Mouse (Mus musculus) layer of hippocampus, postnatal 25 days (tissue): ENCODE measurements at regions not wholly inside any gene's neighbourhood (a gene's known extent, or its start where the extent isn't known, plus 50 kb on each side); places are given as distances from the start of the nearest gene placed in this dataset.
A peak's percentile ranks its signal among the peaks of the same experiment; 100 is the strongest.

ENCODE experiments used
- DNase-seq, 2 experiments: peaks; one replicate each; pipeline ENCODE4 v3.0.0; 2022; ENCODE audit warnings: mixed read lengths in 2 of 2, low spot score in 1 of 2; ENCODE audit errors: extremely low spot score in 1 of 2

GRCm38 (mm10) chr8:107715901-107716300 is 127.6 kb upstream of the Psmd7 start:
- DNase-seq, result no peak

GRCm38 (mm10) chr8:107717856-107718255 is 129.6 kb upstream of the Psmd7 start:
- no peak for DNase-seq

DNA sequence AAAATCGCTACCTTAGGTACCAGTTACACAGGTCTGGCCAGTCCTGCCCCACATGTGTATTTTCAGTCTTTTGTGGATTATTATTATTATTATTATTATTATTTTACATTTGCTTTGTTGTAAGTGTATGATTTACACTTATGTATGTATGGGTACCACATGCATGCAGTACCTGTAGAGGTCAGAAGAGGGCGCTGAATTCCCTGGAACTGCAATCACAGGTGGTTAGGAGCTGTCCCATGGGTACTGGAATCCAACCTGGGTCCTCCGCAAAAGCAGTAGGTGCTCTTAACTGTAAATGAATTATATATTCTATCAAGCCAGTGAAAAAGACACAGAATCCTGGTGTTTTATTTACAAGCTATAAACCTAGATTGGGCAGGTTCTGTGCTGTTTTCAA is 131.4 kb upstream of the Psmd7 start:
- DNase-seq, result no peak

DNA sequence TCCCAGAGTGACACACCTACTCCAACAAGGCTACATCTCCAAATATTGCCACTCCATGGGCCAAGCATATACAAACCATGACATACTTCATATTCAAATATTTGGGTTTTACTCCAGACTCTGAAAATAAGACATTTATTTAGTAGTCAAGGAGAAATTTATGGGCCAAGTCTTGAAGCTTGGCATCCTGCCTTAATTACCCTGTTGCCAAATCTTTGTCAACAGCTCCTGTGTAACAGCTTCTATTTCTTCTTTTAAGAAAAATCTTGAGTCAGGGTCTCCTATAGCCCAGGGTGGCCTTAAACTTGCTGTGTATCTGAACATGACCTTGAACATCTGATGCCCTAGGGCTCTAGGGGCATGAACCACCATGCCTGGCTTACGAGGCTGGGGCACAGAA is 138.5 kb upstream of the Psmd7 start:
- no peak for DNase-seq

DNA sequence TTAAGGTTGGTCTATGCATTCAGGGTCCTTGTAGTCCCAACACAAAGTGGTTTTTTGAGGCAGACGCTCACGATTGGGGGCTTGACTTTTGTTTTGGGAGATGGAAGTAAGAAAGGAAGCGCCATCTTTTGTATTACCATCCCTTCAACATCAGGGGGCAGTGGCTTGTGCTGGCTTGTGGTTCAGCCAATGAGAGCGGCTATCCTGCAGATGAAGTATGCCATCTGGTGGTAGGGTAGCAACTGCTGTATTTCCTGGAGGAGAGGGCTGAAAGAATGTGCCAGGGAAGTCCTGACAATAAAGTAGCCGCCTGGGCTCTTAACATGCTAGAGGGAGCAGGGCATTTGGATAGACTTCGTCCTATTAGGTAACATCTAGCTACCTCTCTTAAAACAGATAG is 139.0 kb upstream of the Psmd7 start:
- no peak for DNase-seq

GRCm38 (mm10) chr8:107739091-107739490 is 150.8 kb upstream of the Psmd7 start:
- no peak for DNase-seq

- no peak for DNase-seq
Observed at GRCm38 (mm10) chr8:107757083-107757482, 168.8 kb upstream of the Psmd7 start.

- no peak for DNase-seq
Observed at GRCm38 (mm10) chr8:107758637-107759036, 170.4 kb upstream of the Psmd7 start.

- DNase-seq, result no peak
Observed at GRCm38 (mm10) chr8:107776906-107777305, 165.5 kb upstream of the Zfhx3 start.

GRCm38 (mm10) chr8:107785771-107786170 is 156.7 kb upstream of the Zfhx3 start:
- no peak for DNase-seq

GRCm38 (mm10) chr8:107792286-107792685 is 150.2 kb upstream of the Zfhx3 start:
- DNase-seq, result no peak

- no peak for DNase-seq
Observed at GRCm38 (mm10) chr8:107814931-107815330, 127.5 kb upstream of the Zfhx3 start.

DNA sequence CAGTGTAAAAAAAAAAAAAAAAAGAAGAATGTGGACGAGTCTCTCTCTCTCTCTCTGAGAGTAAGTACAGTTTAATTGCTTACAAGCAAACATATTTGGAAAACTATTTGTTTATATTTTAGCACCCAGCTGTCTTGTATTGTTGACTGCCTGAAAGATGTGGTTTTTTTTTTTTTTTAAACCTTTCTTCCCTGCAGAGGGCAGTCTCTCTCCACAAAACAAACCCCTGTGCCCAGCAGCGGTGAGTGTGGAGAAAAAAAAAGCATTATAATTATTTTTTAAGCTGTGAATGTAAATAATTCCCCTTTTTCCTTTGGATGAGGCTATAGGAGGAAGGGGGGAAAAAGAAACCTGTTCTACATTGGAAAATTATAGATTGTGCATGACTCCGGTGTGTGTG is 126.7 kb upstream of the Zfhx3 start:
- no peak for DNase-seq

DNA sequence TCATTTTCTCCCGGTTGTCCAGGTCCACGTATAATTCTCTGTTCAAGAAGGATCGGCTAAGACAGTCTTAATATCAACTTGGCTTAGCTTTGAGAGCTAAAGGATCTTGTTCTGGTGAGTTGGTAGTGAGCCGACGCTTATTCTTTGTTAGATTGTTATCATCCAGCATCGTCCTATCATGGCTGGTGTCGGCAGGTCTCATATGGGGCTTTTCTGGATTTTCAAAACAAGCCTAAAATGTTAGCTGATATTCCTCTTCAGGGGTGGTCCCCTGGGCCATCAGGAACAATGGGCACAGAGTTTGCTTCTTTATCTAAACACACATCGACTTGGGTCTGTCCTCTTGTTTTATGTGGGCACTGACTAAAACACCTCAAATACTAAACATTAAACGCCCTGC is 124.6 kb upstream of the Zfhx3 start:
- DNase-seq, result no peak

GRCm38 (mm10) chr8:107820174-107820760 is 122.2 kb upstream of the Zfhx3 start:
- no peak for DNase-seq

DNA sequence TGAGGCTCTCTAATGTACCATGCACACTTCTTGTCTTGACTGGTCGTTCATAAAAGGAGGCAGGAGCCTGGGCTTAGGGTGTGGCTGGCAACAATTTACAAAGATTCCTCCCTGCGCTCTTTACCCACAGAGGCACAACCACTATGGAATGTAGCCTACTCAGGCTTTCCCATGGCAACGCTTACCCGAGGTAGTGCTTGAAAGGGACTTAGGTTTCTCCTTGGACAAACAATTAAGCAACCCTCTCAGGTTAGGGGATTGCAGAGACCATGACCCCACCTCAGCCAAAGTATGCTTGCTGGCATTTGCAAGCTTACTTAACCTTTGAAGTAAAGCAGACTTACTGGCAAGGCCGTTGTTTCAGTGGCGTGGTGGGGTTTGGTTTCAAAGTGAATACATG is 120.9 kb upstream of the Zfhx3 start:
- no peak for DNase-seq

DNA sequence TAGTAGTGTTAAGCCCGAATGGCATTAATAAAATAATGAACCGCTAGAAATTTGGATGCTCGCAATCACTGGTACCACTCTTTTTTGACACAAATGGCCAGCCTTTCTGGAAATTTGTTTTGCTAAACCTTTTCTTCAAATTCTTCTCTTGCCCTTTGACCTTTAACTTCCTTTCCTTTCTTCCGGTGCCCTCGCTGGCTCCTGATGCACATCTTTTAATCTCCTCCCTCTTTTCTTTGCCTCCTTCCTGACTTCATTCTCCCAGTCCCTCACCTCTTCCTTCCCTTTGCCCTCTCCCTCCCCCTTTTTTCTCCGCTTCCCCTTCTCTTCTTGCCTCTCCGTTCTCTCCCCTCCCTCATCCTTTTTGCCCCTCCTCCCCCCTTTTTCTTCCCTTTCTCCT is 118.3 kb upstream of the Zfhx3 start:
- DNase-seq, result no peak

DNA sequence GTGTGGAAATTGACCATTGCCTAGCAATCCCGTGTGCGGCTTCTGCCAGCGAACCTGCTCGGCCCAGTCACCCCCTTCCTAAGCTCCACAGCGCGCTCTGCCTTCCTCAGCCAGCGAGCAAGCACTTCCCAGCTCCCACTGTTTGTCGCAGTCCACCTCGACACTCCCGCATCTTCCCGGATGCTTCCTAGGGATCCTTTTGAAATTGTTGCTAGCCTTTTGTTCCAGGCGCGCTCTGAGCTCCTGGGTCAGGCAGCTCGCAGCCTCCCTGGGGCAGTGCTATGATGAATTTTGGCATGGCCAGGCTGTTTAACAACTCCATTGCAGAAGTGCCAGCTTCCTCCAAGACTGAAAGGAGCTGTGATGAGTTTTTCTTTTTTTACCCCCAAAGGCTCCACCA is 117.8 kb upstream of the Zfhx3 start:
- peak; percentile 9 to 14 for DNase-seq

DNA sequence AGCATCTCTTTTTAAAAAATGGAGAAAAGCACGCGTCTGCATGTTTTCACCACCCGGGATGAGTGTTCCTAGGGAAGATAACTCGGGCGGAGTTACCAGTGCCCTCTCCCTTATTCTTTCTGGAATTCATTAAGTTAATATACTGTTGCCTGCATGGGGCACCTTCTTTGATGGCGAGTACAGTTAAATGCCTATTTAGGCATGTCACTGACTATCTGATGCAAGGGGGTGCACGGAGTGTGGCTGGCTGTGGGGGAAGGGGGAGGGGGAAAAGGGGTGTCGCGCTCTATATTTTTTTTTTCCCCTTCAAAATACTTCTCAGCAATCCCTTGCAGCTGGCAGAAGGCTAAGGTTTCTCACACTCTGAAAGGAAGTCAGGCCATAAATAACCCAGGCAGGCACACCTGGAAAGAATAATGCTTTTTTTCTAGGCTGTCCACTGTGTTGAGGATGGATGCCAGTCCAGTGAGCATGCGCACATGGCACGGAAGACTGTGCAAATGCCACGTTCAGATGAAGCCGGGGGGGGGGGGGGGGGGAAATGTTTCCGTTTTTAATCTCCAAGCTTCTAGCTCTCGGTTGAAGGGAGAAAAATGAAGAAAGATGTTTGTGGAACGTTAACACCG is 114.8 kb upstream of the Zfhx3 start:
- DNase-seq, result no peak

- no peak for DNase-seq
Observed at GRCm38 (mm10) chr8:107828541-107828940, 113.9 kb upstream of the Zfhx3 start.

DNA sequence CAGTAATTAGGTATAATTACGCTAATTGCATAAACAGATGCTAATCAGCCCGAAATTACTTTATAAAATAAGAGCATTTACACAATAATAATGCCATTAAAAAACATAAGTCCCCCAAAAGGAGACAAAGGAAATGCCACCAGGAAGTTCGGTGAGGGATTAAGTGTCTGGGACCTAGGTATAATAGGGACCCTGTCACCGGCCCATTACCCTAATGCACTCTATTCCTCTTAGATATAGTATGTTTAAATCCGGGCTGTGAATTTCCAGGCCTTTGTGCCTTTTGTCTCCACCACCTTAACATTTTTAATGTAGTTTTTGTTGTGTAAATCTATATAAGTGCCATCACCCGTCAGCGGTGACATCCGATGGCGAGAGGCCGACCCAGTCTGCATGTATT is 109.0 kb upstream of the Zfhx3 start:
- DNase-seq, result no peak

- DNase-seq, result no peak
Observed at GRCm38 (mm10) chr8:107846141-107846540, 96.3 kb upstream of the Zfhx3 start.
